Mouse (Mus musculus): Measurements from ENCODE around the gene Polr2h. TPM values are rescaled to one million over a fixed set of nuclear protein-coding genes. Genes with fewer than 3 reads are reported as not detected.

The Polr2h gene
- polyA plus RNA-seq, 1 experiment from 2014 or later: 125 TPM

- ATAC-seq (replicated peaks; ENCODE audit: low FRiP score, low TSS enrichment, low read depth) (no peak), DNase-seq (ENCODE audit: low spot score) (no peak)
- Histone ChIP-seq H3K9me3 (ENCODE audit: control insufficient read depth, low read length) (no peaks in the 10 kb centered on the region), H3K9ac (ENCODE audit: low read length) (no peak overlapping the region), H3K4me2 (ENCODE audit: low read length) (no peak overlapping the region), H3K27me3 (replicated peaks; ENCODE audit: control insufficient read depth, insufficient read depth, low read length) (no peaks in the 10 kb centered on the region), H3K27ac (ENCODE audit: low read depth) (no peak overlapping the region), H3K36me3 (ENCODE audit: control insufficient read depth, insufficient read depth, low read length) (peaks cover 32% of the 10 kb centered on the region), H3K4me1 (replicated peaks; ENCODE audit: control insufficient read depth, insufficient read depth, low read length) (peaks cover 7% of the 10 kb centered on the region), H3K4me3 (ENCODE audit: low read depth, low read length) (no peak overlapping the region)
- 45% methylated on average over 4 of the region's 4 CpGs for WGBS
Observed at GRCm38 (mm10) chr16:20723247-20723646, 5.8 kb downstream of the Polr2h start.

- no peaks in the 10 kb centered on the region for H3K9me3 ChIP-seq (ENCODE audit: control insufficient read depth, low read length)
- no peak overlapping the region for H3K4me3 ChIP-seq (ENCODE audit: low read depth, low read length)
- no peaks in the 10 kb centered on the region for H3K4me1 ChIP-seq (replicated peaks; ENCODE audit: control insufficient read depth, insufficient read depth, low read length)
- WGBS: 32% methylated on average over 5 of the region's 5 CpGs
- no peak overlapping the region for H3K4me2 ChIP-seq (ENCODE audit: low read length)
- ATAC-seq (replicated peaks; ENCODE audit: low FRiP score, low TSS enrichment, low read depth): peak; percentile 69
- H3K27ac ChIP-seq (ENCODE audit: low read depth): no peak overlapping the region
- H3K9ac ChIP-seq (ENCODE audit: low read length): no peak overlapping the region
- H3K27me3 ChIP-seq (replicated peaks; ENCODE audit: control insufficient read depth, insufficient read depth, low read length): no peaks in the 10 kb centered on the region
- H3K36me3 ChIP-seq (ENCODE audit: control insufficient read depth, insufficient read depth, low read length): peaks cover 32% of the 10 kb centered on the region
- no peak for DNase-seq (ENCODE audit: low spot score)
Observed at GRCm38 (mm10) chr16:20724338-20724748, 6.9 kb downstream of the Polr2h start.

GRCm38 (mm10) chr16:20725321-20725720 lies 7.9 kb downstream of the Polr2h start:
- H3K4me2 ChIP-seq (ENCODE audit: low read length): no peak overlapping the region

GRCm38 (mm10) chr16:20725750-20726149 lies 8.3 kb downstream of the Polr2h start:
- Histone ChIP-seq H3K4me3 (ENCODE audit: low read depth, low read length) (no peak overlapping the region), H3K9ac (ENCODE audit: low read length) (no peak overlapping the region), H3K27ac (ENCODE audit: low read depth) (no peak overlapping the region), H3K4me1 (replicated peaks; ENCODE audit: control insufficient read depth, insufficient read depth, low read length) (0 out of 2 replicates have a peak, but pooled peaks cover 3% of the 10 kb centered on the region), H3K4me2 (ENCODE audit: low read length) (no peak overlapping the region), H3K27me3 (replicated peaks; ENCODE audit: control insufficient read depth, insufficient read depth, low read length) (no peaks in the 10 kb centered on the region), H3K9me3 (ENCODE audit: control insufficient read depth, low read length) (no peaks in the 10 kb centered on the region), H3K36me3 (ENCODE audit: control insufficient read depth, insufficient read depth, low read length) (peaks cover 20% of the 10 kb centered on the region)
- WGBS: 79% methylated on average over 4 of the region's 4 CpGs
- no peak for DNase-seq (ENCODE audit: low spot score)
- no peak for ATAC-seq (replicated peaks; ENCODE audit: low FRiP score, low TSS enrichment, low read depth)

More at GRCm38 (mm10) chr16:20725321-20725720, 7.9 kb downstream of the Polr2h start:
- no peak for DNase-seq (ENCODE audit: low spot score)
- no peak overlapping the region for H3K4me3 ChIP-seq (ENCODE audit: low read depth, low read length)
- no peak overlapping the region for H3K27ac ChIP-seq (ENCODE audit: low read depth)
- 0 out of 2 replicates have a peak, but pooled peaks cover 3% of the 10 kb centered on the region for H3K4me1 ChIP-seq (replicated peaks; ENCODE audit: control insufficient read depth, insufficient read depth, low read length)
- H3K9me3 ChIP-seq (ENCODE audit: control insufficient read depth, low read length): no peaks in the 10 kb centered on the region
- H3K27me3 ChIP-seq (replicated peaks; ENCODE audit: control insufficient read depth, insufficient read depth, low read length): no peaks in the 10 kb centered on the region
- H3K9ac ChIP-seq (ENCODE audit: low read length): no peak overlapping the region
- ATAC-seq (replicated peaks; ENCODE audit: low FRiP score, low TSS enrichment, low read depth): no peak
- H3K36me3 ChIP-seq (ENCODE audit: control insufficient read depth, insufficient read depth, low read length): peaks cover 24% of the 10 kb centered on the region
- WGBS: 74% methylated on average over 7 of the region's 7 CpGs

GRCm38 (mm10) chr16:20726384-20726783 lies 8.9 kb downstream of the Polr2h start:
- no peak for DNase-seq (ENCODE audit: low spot score)
- H3K4me2 ChIP-seq (ENCODE audit: low read length): no peak overlapping the region
- 52% methylated on average over 1 of the region's 1 CpGs for WGBS
- H3K4me3 ChIP-seq (ENCODE audit: low read depth, low read length): no peak overlapping the region
- no peak overlapping the region for H3K9ac ChIP-seq (ENCODE audit: low read length)
- 0 out of 2 replicates have a peak, but pooled peaks cover 3% of the 10 kb centered on the region for H3K4me1 ChIP-seq (replicated peaks; ENCODE audit: control insufficient read depth, insufficient read depth, low read length)
- no peak for ATAC-seq (replicated peaks; ENCODE audit: low FRiP score, low TSS enrichment, low read depth)
- no peak overlapping the region for H3K27ac ChIP-seq (ENCODE audit: low read depth)
- no peaks in the 10 kb centered on the region for H3K27me3 ChIP-seq (replicated peaks; ENCODE audit: control insufficient read depth, insufficient read depth, low read length)
- peaks cover 13% of the 10 kb centered on the region for H3K36me3 ChIP-seq (ENCODE audit: control insufficient read depth, insufficient read depth, low read length)
- no peaks in the 10 kb centered on the region for H3K9me3 ChIP-seq (ENCODE audit: control insufficient read depth, low read length)

GRCm38 (mm10) chr16:20730293-20730711 lies 12.8 kb downstream of the Polr2h start:
- Histone ChIP-seq H3K27me3 (replicated peaks; ENCODE audit: control insufficient read depth, insufficient read depth, low read length) (peaks cover 16% of the 10 kb centered on the region), H3K4me1 (replicated peaks; ENCODE audit: control insufficient read depth, insufficient read depth, low read length) (peaks cover 17% of the 10 kb centered on the region), H3K9ac (ENCODE audit: low read length) (no peak overlapping the region), H3K4me2 (ENCODE audit: low read length) (no peak overlapping the region), H3K27ac (ENCODE audit: low read depth) (no peak overlapping the region), H3K4me3 (ENCODE audit: low read depth, low read length) (no peak overlapping the region), H3K9me3 (ENCODE audit: control insufficient read depth, low read length) (no peaks in the 10 kb centered on the region), H3K36me3 (ENCODE audit: control insufficient read depth, insufficient read depth, low read length) (no peaks in the 10 kb centered on the region)
- peak; percentile 49 for DNase-seq (ENCODE audit: low spot score)
- no peak for ATAC-seq (replicated peaks; ENCODE audit: low FRiP score, low TSS enrichment, low read depth)
- 35% methylated on average over 5 of the region's 5 CpGs for WGBS

GRCm38 (mm10) chr16:20731688-20732087 lies 14.2 kb downstream of the Polr2h start:
- ATAC-seq (replicated peaks; ENCODE audit: low FRiP score, low TSS enrichment, low read depth): no peak
- WGBS: 72% methylated on average over 5 of the region's 5 CpGs

GRCm38 (mm10) chr16:20732251-20732924 lies 14.9 kb downstream of the Polr2h start:
- WGBS: 2% methylated on average over 28 of the region's 30 CpGs
- Histone ChIP-seq H3K27ac (ENCODE audit: low read depth) (peak overlapping the region; percentile 67; the same call in 1 of the 2 replicates), H3K4me3 (ENCODE audit: low read depth, low read length) (peak overlapping the region; percentile 65), H3K9me3 (ENCODE audit: control insufficient read depth, low read length) (no peaks in the 10 kb centered on the region), H3K27me3 (replicated peaks; ENCODE audit: control insufficient read depth, insufficient read depth, low read length) (peaks cover 22% of the 10 kb centered on the region), H3K4me2 (ENCODE audit: low read length) (peak overlapping the region; percentile 94), H3K9ac (ENCODE audit: low read length) (peak overlapping the region; percentile 75), H3K4me1 (replicated peaks; ENCODE audit: control insufficient read depth, insufficient read depth, low read length) (peaks cover 17% of the 10 kb centered on the region), H3K36me3 (ENCODE audit: control insufficient read depth, insufficient read depth, low read length) (no peaks in the 10 kb centered on the region)
- DNase-seq (ENCODE audit: low spot score) (peak; percentile 71), ATAC-seq (replicated peaks; ENCODE audit: low FRiP score, low TSS enrichment, low read depth) (peak; percentile 28; the same call in 1 of the 2 replicates)

More at GRCm38 (mm10) chr16:20731688-20732087, 14.2 kb downstream of the Polr2h start:
- Histone ChIP-seq H3K27ac (ENCODE audit: low read depth) (no peak overlapping the region; the same call in 1 of the 2 replicates), H3K36me3 (ENCODE audit: control insufficient read depth, insufficient read depth, low read length) (no peaks in the 10 kb centered on the region), H3K4me1 (replicated peaks; ENCODE audit: control insufficient read depth, insufficient read depth, low read length) (peaks cover 17% of the 10 kb centered on the region), H3K9ac (ENCODE audit: low read length) (no peak overlapping the region), H3K4me2 (ENCODE audit: low read length) (no peak overlapping the region), H3K9me3 (ENCODE audit: control insufficient read depth, low read length) (no peaks in the 10 kb centered on the region), H3K4me3 (ENCODE audit: low read depth, low read length) (no peak overlapping the region), H3K27me3 (replicated peaks; ENCODE audit: control insufficient read depth, insufficient read depth, low read length) (peaks cover 22% of the 10 kb centered on the region)
- no peak for DNase-seq (ENCODE audit: low spot score)

Measured in intestine, embryonic 14.5 days (tissue).